In the genomic region with DNA sequence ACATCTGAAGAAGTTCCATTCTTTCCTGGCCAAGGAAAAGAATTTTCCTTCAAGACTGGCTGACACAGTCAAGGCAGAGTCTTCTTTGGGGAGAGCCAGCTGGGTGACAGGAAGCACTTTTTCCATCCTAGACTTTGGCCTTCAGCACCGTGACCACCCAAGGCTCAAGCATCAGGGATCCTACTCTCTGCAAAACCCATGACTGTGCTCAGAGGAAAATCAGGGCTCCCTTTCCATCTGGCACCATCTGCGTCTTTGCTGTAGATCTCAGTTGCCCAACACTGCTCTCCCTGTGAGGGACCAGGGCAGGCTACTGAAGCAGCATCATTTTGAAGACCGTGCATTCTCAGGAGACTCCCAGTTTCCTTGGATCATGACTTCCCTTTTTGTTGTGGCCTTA, we compare ENCODE assay signal across 23 mouse cellular contexts. TPM values are rescaled to one million over a fixed set of nuclear protein-coding genes. Genes with fewer than 3 reads are reported as not detected.
DNase-seq lines count a peak whose midpoint lies in the region; ATAC-seq and TF ChIP-seq lines count a peak whose summit lies in the region.
"Had no signal": no experiment of that assay in that cellular context is flagged by ENCODE, and none has a peak within 500 bp of the region (broad histone marks: within the 10 kb centered on the region; RNA-seq: fewer than 3 reads in every experiment).

No protein-coding gene starts in this region.

- ATAC-seq in lung, postnatal 0 days = peak; percentile 27; the same call in 1 of the 2 replicates
- ATAC-seq in common myeloid progenitor, adult 5-6 weeks (replicated peaks; ENCODE audit: low read depth, poor library complexity, severe bottlenecking) = peak; percentile 21; the same call in 1 of the 2 replicates
- ATAC-seq in megakaryocyte, adult 5-6 weeks (ENCODE audit: poor library complexity, severe bottlenecking) = 0 out of 2 replicates have a peak, but pooled peaks have one; percentile 13
- ATAC-seq: activated CD4-positive, CD25-positive, alpha-beta regulatory T cell, adult 4 months; forebrain, embryonic 15.5 days had no signal

- no peak overlapping the region for H3K27ac ChIP-seq in lung, postnatal 0 days (ENCODE audit: low read length)
- no peak overlapping the region for H3K27ac ChIP-seq in cerebellum, adult 2 months (ENCODE audit: insufficient read depth, low read length)
- H3K27ac ChIP-seq: forebrain, embryonic 15.5 days; liver, embryonic 15.5 days; midbrain, embryonic 10.5 days; neural tube, embryonic 12.5 days; stomach, postnatal 0 days had no signal

- no peaks in the 10 kb centered on the region for H3K36me3 ChIP-seq in lung, postnatal 0 days (ENCODE audit: insufficient read depth, low read length)
- H3K36me3 ChIP-seq: forebrain, embryonic 15.5 days; liver, embryonic 15.5 days; midbrain, embryonic 10.5 days; neural tube, embryonic 12.5 days had no signal

- no peaks in the 10 kb centered on the region for H3K4me1 ChIP-seq in lung, postnatal 0 days (ENCODE audit: insufficient read depth, low read depth, low read length)
- peaks cover 3% of the 10 kb centered on the region; the same call in 1 of the 2 replicates for H3K4me1 ChIP-seq in cerebellum, adult 2 months (ENCODE audit: control insufficient read depth, insufficient read depth, low read length)
- H3K4me1 ChIP-seq: midbrain, embryonic 10.5 days; neural tube, embryonic 12.5 days had no signal

- no peaks in the 10 kb centered on the region for H3K27me3 ChIP-seq in lung, postnatal 0 days (replicated peaks; ENCODE audit: insufficient read depth, low read length)
- H3K27me3 ChIP-seq in cerebellum, adult 2 months (ENCODE audit: control insufficient read depth, insufficient read depth, low read length) = no peaks in the 10 kb centered on the region
- H3K27me3 ChIP-seq: forebrain, embryonic 15.5 days; liver, embryonic 15.5 days; neural tube, embryonic 12.5 days had no signal

- TF ChIP-seq EP300 in lung, postnatal 0 days (IDR thresholded peaks at IDR 0.05) = no peak

- no peak for TF ChIP-seq CTCF in lung, postnatal 0 days (IDR thresholded peaks at IDR 0.05)
- TF ChIP-seq CTCF in cerebellum, adult 2 months (IDR thresholded peaks at IDR 0.05; ENCODE audit: borderline replicate concordance, insufficient read depth, low read depth, low read length) = no peak

- DNase-seq in heart, adult 9 months (ENCODE audit: low spot score in 2 of 2) = peak; percentile 71 to 81
- no peak for DNase-seq in heart, postnatal 10 days
- peak; percentile 27 for DNase-seq in lung, postnatal 0 days (ENCODE audit: low spot score)
- DNase-seq in lung, postnatal 14 days = no peak
- DNase-seq in cerebellum, adult 2 months = no peak
- DNase-seq: adrenal gland, postnatal 14 days; embryo, embryonic 11 days; right cerebral cortex, postnatal 4 days had no signal

- no peaks in the 10 kb centered on the region for H3K9me3 ChIP-seq in lung, postnatal 0 days (ENCODE audit: low read length)
- H3K9me3 ChIP-seq: forebrain, embryonic 15.5 days; liver, embryonic 15.5 days; midbrain, embryonic 10.5 days; neural tube, embryonic 12.5 days had no signal

- no peak overlapping the region for H3K4me3 ChIP-seq in lung, postnatal 0 days (ENCODE audit: low read depth, low read length)
- no peak overlapping the region for H3K4me3 ChIP-seq in cerebellum, adult 2 months (replicated peaks; ENCODE audit: insufficient read depth, low read depth, low read length)
- H3K4me3 ChIP-seq: forebrain, embryonic 15.5 days; liver, embryonic 15.5 days; midbrain, embryonic 10.5 days; neural tube, embryonic 12.5 days had no signal

- TF ChIP-seq POLR2A in cerebellum, adult 2 months (IDR thresholded peaks at IDR 0.05; ENCODE audit: borderline replicate concordance, insufficient read depth, low read length) = no peak

- intact Hi-C loops in heart, postnatal 10 days (cut with DNase I) = no loop called here

- no peak overlapping the region for H3K9ac ChIP-seq in lung, postnatal 0 days (replicated peaks; ENCODE audit: low read depth)
- H3K9ac ChIP-seq: forebrain, embryonic 15.5 days; liver, embryonic 15.5 days; neural tube, embryonic 12.5 days had no signal

- H3K4me2 ChIP-seq in lung, postnatal 0 days (replicated peaks; ENCODE audit: low read depth, low read length) = no peak overlapping the region
- H3K4me2 ChIP-seq: forebrain, embryonic 15.5 days; liver, embryonic 15.5 days; neural tube, embryonic 12.5 days had no signal

- 76% methylated on average over 3 of the region's 3 CpGs for WGBS in lung, postnatal 0 days
- 26% methylated on average over 3 of the region's 3 CpGs for WGBS in cerebellum, adult 2 months

RNA-seq across cellular contexts. Expression of a gene that starts 51.1 kb away (rescaled TPM):
- not detected for total RNA-seq in heart, postnatal 10 days (2021)
- polyA plus RNA-seq in lung, postnatal 0 days (2015; fragmentation: Nextera tagmentation; extraction: Ambion mirVana) = 0.15 TPM in 1 of 2 replicates, not detected in the other
- not detected in 2 replicates for total RNA-seq in common myeloid progenitor, adult 5-6 weeks (2017)
- not detected in 2 replicates for total RNA-seq in megakaryocyte, adult 5-6 weeks (2015)
- total RNA-seq in megakaryocyte, adult 5-6 weeks (2017) = not detected in 2 replicates
- not detected in 2 replicates for polyA plus RNA-seq in cerebellum, adult 2 months (2012; rRNA removed)
- total RNA-seq: adrenal gland, postnatal 14 days; layer of hippocampus, adult 8-10 months; left cerebral cortex, postnatal 25 days; monocyte, adult 5-6 weeks had no signal
- polyA plus RNA-seq: embryonic facial prominence, embryonic 14.5 days; forebrain, embryonic 15.5 days; heart, embryonic 14.5 days; hindbrain, embryonic 11.5 days; limb, embryonic 14.5 days; liver, embryonic 15.5 days; midbrain, embryonic 10.5 days; neural tube, embryonic 12.5 days; stomach, postnatal 0 days had no signal

Comparison
In these comparisons a context has a peak if more than half of its experiments do, and no peak if none do; other contexts are left out.
1. DNase-seq: peak in heart, adult 9 months (2 of 2) and lung, postnatal 0 days (single experiment); none in heart, postnatal 10 days (0 of 2), lung, postnatal 14 days (single experiment) and cerebellum, adult 2 months (0 of 2).
2. Peak in every context shown above with its lines, with median percentiles within 50 percentile points of each other: ATAC-seq.